Mouse (Mus musculus) bone marrow, adult 2 months (tissue): Measurements from ENCODE around the gene Noa1. TPM values are rescaled to one million over a fixed set of nuclear protein-coding genes. Genes with fewer than 3 reads are reported as not detected.

Experiments used
- H3K27ac ChIP-seq: fragments of 200-500 bp; 2 replicates; pipeline ENCODE4 v1.5.1; 2012; ENCODE audit warnings: low read depth, mild to moderate bottlenecking, control low read depth, inconsistent platforms, low read length; ENCODE audit not compliant: control insufficient read depth, poor library complexity, insufficient read depth
- H3K4me1 ChIP-seq: fragments of 200-500 bp; 2 replicates; pipeline ENCODE4 v1.6.1; 2011; ENCODE audit warnings: low read length; ENCODE audit not compliant: control insufficient read depth, insufficient read depth
- H3K4me3 ChIP-seq: fragments of 200-500 bp; replicated peaks from 2 replicates; pipeline ENCODE3; 2011; ENCODE audit warnings: mild to moderate bottlenecking, low read depth, low read length, control low read depth; ENCODE audit not compliant: control insufficient read depth
- CTCF ChIP-seq: fragments of 200-500 bp; IDR thresholded peaks from 2 replicates; pipeline ENCODE4 v1.5.1; 2011; ENCODE audit warnings: low read length, control low read depth; ENCODE audit not compliant: control insufficient read depth, insufficient read depth
- POLR2A ChIP-seq: fragments of 200-500 bp; IDR thresholded peaks from 2 replicates; pipeline ENCODE4 v1.6.1; 2011; ENCODE audit warnings: low read depth, mild to moderate bottlenecking, control low read depth, low read length, borderline replicate concordance; ENCODE audit not compliant: control insufficient read depth
- WGBS: fragments of 180-500 bp; shearing (Covaris S2); methylation state at CpG from one replicate; pipeline ENCODE4 v1.1.7; 2018; 5-methylcytosine and 5-hydroxymethylcytosine counted together
- polyA plus RNA-seq: library from polyadenylated mRNA; stranded (reverse); fragments of >200 nt; gene quantifications from 2 replicates; pipeline ENCODE4 v1.2.4, GENCODE M21; 2011; ENCODE audit warnings: low replicate concordance; ENCODE audit not compliant: missing spikeins, insufficient read depth, insufficient read length

Gene Noa1
- polyA plus RNA-seq, 1 experiment: 16.0 TPM

GRCm38 (mm10) chr5:77348901-77349300 lies 39.0 kb upstream of the Noa1 start:
- no peak overlapping the region for H3K4me3 ChIP-seq
- 96% methylated on average over 8 of the region's 8 CpGs for WGBS
- no peak overlapping the region for H3K27ac ChIP-seq
- TF ChIP-seq POLR2A: no peak
- TF ChIP-seq CTCF: no peak
- no peaks in the 10 kb centered on the region for H3K4me1 ChIP-seq

- H3K4me1 ChIP-seq: no peaks in the 10 kb centered on the region
Observed at GRCm38 (mm10) chr5:77340033-77340432, 30.1 kb upstream of the Noa1 start.

DNA sequence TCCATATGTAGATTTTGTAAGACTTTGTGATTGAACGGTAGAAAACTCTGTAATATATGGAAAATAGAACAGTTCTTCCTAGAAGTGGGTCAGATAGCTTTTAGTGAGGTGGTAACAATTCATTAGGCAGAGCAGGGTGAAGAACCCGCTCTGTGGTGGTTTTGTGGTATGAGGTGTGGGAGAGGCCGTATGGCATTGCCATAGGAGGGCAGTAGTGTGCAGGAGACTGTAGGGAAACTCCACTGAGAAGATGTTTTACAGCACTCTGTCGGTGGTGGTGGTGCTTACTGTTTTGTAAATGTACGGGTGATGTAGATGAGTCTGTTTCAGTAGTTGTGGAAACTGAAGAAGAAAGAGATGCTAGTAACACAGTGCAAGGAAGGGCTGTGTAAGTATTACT lies 20.3 kb upstream of the Noa1 start:
- no peak overlapping the region for H3K4me3 ChIP-seq
- H3K4me1 ChIP-seq: no peaks in the 10 kb centered on the region
- WGBS: 50% methylated on average over 5 of the region's 5 CpGs
- TF ChIP-seq POLR2A (no peak), CTCF (no peak)
- H3K27ac ChIP-seq: no peak overlapping the region

More at GRCm38 (mm10) chr5:77340033-77340432, 30.1 kb upstream of the Noa1 start:
- H3K27ac ChIP-seq: no peak overlapping the region
- TF ChIP-seq POLR2A (no peak), CTCF (no peak)
- 85% methylated on average over 4 of the region's 4 CpGs for WGBS
- no peak overlapping the region for H3K4me3 ChIP-seq

GRCm38 (mm10) chr5:77324936-77325335 lies 15.1 kb upstream of the Noa1 start:
- Histone ChIP-seq H3K4me3 (no peak overlapping the region), H3K27ac (no peak overlapping the region), H3K4me1 (no peaks in the 10 kb centered on the region)
- WGBS: 90% methylated on average over 1 of the region's 1 CpGs
- TF ChIP-seq CTCF (no peak), POLR2A (no peak)

- WGBS: 90% methylated on average over 6 of the region's 6 CpGs
- Histone ChIP-seq H3K27ac (no peak overlapping the region), H3K4me3 (no peak overlapping the region), H3K4me1 (peaks cover 1% of the 10 kb centered on the region; the same call in 1 of the 2 replicates)
- TF ChIP-seq POLR2A (no peak), CTCF (no peak)
Observed at GRCm38 (mm10) chr5:77314986-77315385, 5.1 kb upstream of the Noa1 start.

- H3K4me3 ChIP-seq: no peak overlapping the region
- 93% methylated on average over 4 of the region's 4 CpGs for WGBS
- peaks cover 1% of the 10 kb centered on the region; the same call in 1 of the 2 replicates for H3K4me1 ChIP-seq
- TF ChIP-seq CTCF (no peak), POLR2A (no peak)
- no peak overlapping the region for H3K27ac ChIP-seq
Observed at GRCm38 (mm10) chr5:77314206-77314605, 4.3 kb upstream of the Noa1 start.

DNA sequence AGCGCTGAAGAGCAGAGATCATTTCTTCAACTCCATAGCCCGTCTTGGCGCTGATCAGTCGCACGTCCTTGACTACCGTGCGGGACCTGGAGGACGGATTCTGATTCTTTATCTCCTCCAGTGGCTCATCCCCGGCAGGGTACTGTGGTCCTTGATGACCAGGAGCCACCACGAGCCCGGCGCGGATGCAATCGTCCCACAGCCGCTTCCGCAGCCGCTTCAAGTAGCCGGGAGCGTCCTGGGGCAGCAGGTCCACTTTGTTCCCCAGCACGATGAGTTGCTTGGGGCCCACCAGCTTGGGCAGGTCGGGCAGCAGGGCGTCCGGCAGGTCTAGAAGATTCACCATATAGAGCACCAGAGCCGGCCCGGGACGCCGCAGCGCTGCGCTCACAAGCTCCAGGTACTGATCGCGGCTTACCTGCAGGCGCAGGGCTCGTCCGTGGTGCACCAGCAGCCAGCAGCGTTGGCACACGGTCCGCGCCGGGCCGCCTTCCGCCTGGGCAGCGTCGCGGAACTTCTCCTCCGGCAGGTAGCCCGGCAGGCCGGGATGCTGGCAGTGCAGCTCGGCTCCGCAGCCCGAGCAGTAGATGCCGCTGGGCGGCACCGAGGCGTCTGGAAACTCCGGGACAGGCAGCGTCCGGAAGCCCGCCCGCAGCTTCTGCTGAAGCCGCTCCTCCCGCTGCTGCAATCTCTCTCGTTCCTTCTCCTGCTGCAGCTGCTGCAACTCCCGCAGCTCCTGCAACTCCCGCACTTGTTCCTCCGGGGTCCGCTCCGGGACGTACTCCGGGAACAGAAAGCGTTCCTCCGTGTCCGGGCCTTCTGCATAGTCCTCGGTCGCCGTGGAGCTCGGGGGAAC lies 605 bp downstream of the Noa1 start:
- Histone ChIP-seq H3K4me3 (peak overlapping the region; percentile 70), H3K4me1 (peaks cover 1% of the 10 kb centered on the region; the same call in 1 of the 2 replicates), H3K27ac (peak overlapping the region; percentile 49)
- WGBS: under 1% methylated on average over 76 of the region's 76 CpGs
- TF ChIP-seq CTCF (no peak), POLR2A (no peak)

- TF ChIP-seq CTCF: no peak
- no peak for TF ChIP-seq POLR2A
- H3K4me3 ChIP-seq: no peak overlapping the region
- peaks cover 1% of the 10 kb centered on the region; the same call in 1 of the 2 replicates for H3K4me1 ChIP-seq
- H3K27ac ChIP-seq: no peak overlapping the region
- 57% methylated on average over 5 of the region's 5 CpGs for WGBS
Observed at GRCm38 (mm10) chr5:77307821-77308553, 1.9 kb downstream of the Noa1 start.
